Comparison of ENCODE assay signal across 15 mouse cellular contexts in the genomic region with DNA sequence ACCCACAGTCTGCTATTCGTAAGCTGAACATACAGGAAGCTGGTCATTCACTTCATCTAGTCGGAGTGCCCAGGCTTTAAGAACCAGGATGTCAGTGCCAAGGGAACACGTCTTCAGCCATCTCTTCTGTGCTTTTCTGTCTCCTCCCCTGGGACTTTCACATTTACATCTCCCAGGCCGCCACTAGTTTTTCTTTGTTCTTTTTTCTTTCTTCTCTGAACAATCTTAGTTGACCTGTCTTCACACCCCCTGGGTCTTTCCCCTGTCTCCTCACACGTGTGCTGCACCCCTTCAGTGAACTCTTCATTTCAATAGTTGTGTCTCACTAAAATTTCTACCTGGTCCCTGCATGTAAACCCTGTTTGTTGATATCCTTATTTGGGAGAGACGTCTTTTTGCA.
DNase-seq lines count a peak whose midpoint lies in the region; TF ChIP-seq lines count a peak whose summit lies in the region.
"Had no signal": no experiment of that assay in that cellular context is flagged by ENCODE, and none has a peak within 500 bp of the region (broad histone marks: within the 10 kb centered on the region; RNA-seq: fewer than 3 reads in every experiment).

No protein-coding gene starts in this region.

- DNase-seq in CH12.LX (ENCODE audit: extremely low read depth) = peak; percentile 68
- no peak for DNase-seq in embryo, embryonic 10 days (ENCODE audit: low spot score)
- DNase-seq: adrenal gland, adult 2 months; adrenal gland, adult 8-10 months; adrenal gland, postnatal 10 days; adrenal gland, postnatal 14 days; adrenal gland, postnatal 25 days; adrenal gland, postnatal 36 days; B cell, adult 2 months; cerebellum, adult 11 months; cerebellum, adult 11-12 months; cerebellum, adult 18-20 months; cerebellum, adult 2 months; cerebellum, adult 8-10 months had no signal

- TF ChIP-seq RAD21 in CH12.LX (IDR thresholded peaks at IDR 0.05; ENCODE audit: low read depth, low read length) = no peak

- no peak overlapping the region for H3K4me3 ChIP-seq in CH12.LX (replicated peaks in 1 of 3; ENCODE audit: low read depth in 2 of 3, low read length in 2 of 3, poor library complexity in 1 of 3)

- no peak overlapping the region for H3K27ac ChIP-seq in CH12.LX (ENCODE audit: insufficient read depth, low read depth)

- no peaks in the 10 kb centered on the region for H3K79me2 ChIP-seq in CH12.LX (replicated peaks; ENCODE audit: control insufficient read depth, extremely low read depth, insufficient read depth, poor library complexity, severe bottlenecking)

- no peaks in the 10 kb centered on the region for H3K36me3 ChIP-seq in CH12.LX (replicated peaks in 1 of 2; ENCODE audit: control insufficient read depth in 1 of 2, insufficient read depth in 1 of 2, low read length in 1 of 2)
- H3K36me3 ChIP-seq: G1E had no signal

- peak overlapping the region; percentile 44 for H3K4me2 ChIP-seq in CH12.LX (ENCODE audit: insufficient read depth, low read depth, poor library complexity, severe bottlenecking)

- no peaks in the 10 kb centered on the region for H3K27me3 ChIP-seq in CH12.LX (replicated peaks)

- H3K9ac ChIP-seq in CH12.LX (ENCODE audit: insufficient read depth, low read depth) = no peak overlapping the region

- H3K9me3 ChIP-seq in CH12.LX (replicated peaks; ENCODE audit: low read length) = no peaks in the 10 kb centered on the region
- H3K9me3 ChIP-seq: G1E had no signal

- H3K4me1 ChIP-seq in CH12.LX (ENCODE audit: control insufficient read depth in 1 of 2, insufficient read depth in 2 of 2) = peaks cover 9 to 26% of the 10 kb centered on the region in 2 experiments; a peak in 3 of 4 replicates

- TF ChIP-seq EP300 in CH12.LX (IDR thresholded peaks at IDR 0.05; ENCODE audit: low read length) = peak; percentile 65

- dilution Hi-C loops in CH12.LX (cut with MboI; ENCODE audit: extremely low pct_ligation_motif_present, extremely low pct_unique_long_range_greater_than_20kb, low sequenced_read_pairs) = no loop called here

- no peak for TF ChIP-seq CTCF in CH12.LX (conservative IDR thresholded peaks at IDR 0.05 in 1 of 2, IDR thresholded peaks at IDR 0.05 in 1 of 2; ENCODE audit: low read depth in 2 of 2, low read length in 2 of 2)

- TF ChIP-seq POLR2A in CH12.LX (IDR thresholded peaks at IDR 0.05; ENCODE audit: low read depth, low read length) = no peak

- in situ Hi-C loops in CH12.LX (cut with MboI; ENCODE audit: low pct_ligation_motif_present, low pct_unique_long_range_greater_than_20kb, low sequenced_read_pairs) = no loop called here

TF ChIP-seq in CH12.LX, 34 proteins besides CTCF, POLR2A, EP300 and RAD21:
- TF ChIP-seq USF1 (IDR thresholded peaks at IDR 0.05; ENCODE audit: low read depth, low read length) = no peak
- 0 out of 2 replicates have a peak, but pooled peaks have one; percentile 28 for TF ChIP-seq KAT2A (IDR thresholded peaks at IDR 0.05; ENCODE audit: insufficient replicate concordance, low read length)
- no peak for TF ChIP-seq PAX5 (IDR thresholded peaks at IDR 0.05; ENCODE audit: low read length)
- TF ChIP-seq MXI1 (IDR thresholded peaks at IDR 0.05; ENCODE audit: low read depth, low read length) = peak; percentile 49; the same call in 1 of the 2 replicates
- no peak for TF ChIP-seq JUN (IDR thresholded peaks at IDR 0.05; ENCODE audit: insufficient read depth, low read depth, low read length)
- TF ChIP-seq MAX (IDR thresholded peaks at IDR 0.05; ENCODE audit: low read length) = peak; percentile 82
- no peak for TF ChIP-seq USF2 (conservative IDR thresholded peaks at IDR 0.05; ENCODE audit: low read depth, low read length)
- TF ChIP-seq RCOR1 (conservative IDR thresholded peaks at IDR 0.05; ENCODE audit: low read depth, low read length) = peak; percentile 41; the same call in 1 of the 2 replicates
- TF ChIP-seq TCF12 (IDR thresholded peaks at IDR 0.05; ENCODE audit: low read depth, low read length) = 0 out of 2 replicates have a peak, but pooled peaks have one; percentile 34
- no peak for TF ChIP-seq GABPA (IDR thresholded peaks at IDR 0.05; ENCODE audit: insufficient replicate concordance, low read depth, low read length)
- no peak for TF ChIP-seq NELFE (IDR thresholded peaks at IDR 0.05; ENCODE audit: low read depth, low read length)
- TF ChIP-seq IRF4 (IDR thresholded peaks at IDR 0.05; ENCODE audit: low read depth, low read length) = peak; percentile 66
- no peak for TF ChIP-seq SIN3A (IDR thresholded peaks at IDR 0.05; ENCODE audit: low read length)
- TF ChIP-seq ELF1 (IDR thresholded peaks at IDR 0.05; ENCODE audit: low read depth, low read length) = no peak
- TF ChIP-seq POLR2AphosphoS2 (IDR thresholded peaks at IDR 0.05; ENCODE audit: low read depth, low read length) = no peak
- TF ChIP-seq ZC3H11A (IDR thresholded peaks at IDR 0.05; ENCODE audit: low read depth, low read length) = no peak
- TF ChIP-seq JUND (conservative IDR thresholded peaks at IDR 0.05; ENCODE audit: low read depth, low read length) = no peak
- TF ChIP-seq E2F4 (IDR thresholded peaks at IDR 0.05; ENCODE audit: insufficient replicate concordance, low read depth, low read length) = no peak
- TF ChIP-seq CHD2 (IDR thresholded peaks at IDR 0.05; ENCODE audit: low read length) = 0 out of 2 replicates have a peak, but pooled peaks have one; percentile 18
- 0 out of 2 replicates have a peak, but pooled peaks have one; percentile 60 for TF ChIP-seq MAZ (IDR thresholded peaks at IDR 0.05; ENCODE audit: low read depth, low read length)
- TF ChIP-seq ETS1 (conservative IDR thresholded peaks at IDR 0.05; ENCODE audit: low read depth, low read length) = peak; percentile 66; the same call in 1 of the 2 replicates
- TF ChIP-seq UBTF (IDR thresholded peaks at IDR 0.05; ENCODE audit: low read depth, low read length) = no peak
- no peak for TF ChIP-seq ZMIZ1 (IDR thresholded peaks at IDR 0.05; ENCODE audit: low read depth, low read length)
- peak; percentile 44; the same call in 1 of the 2 replicates for TF ChIP-seq MEF2A (IDR thresholded peaks at IDR 0.05; ENCODE audit: borderline replicate concordance, low read depth, low read length)
- TF ChIP-seq MYC (IDR thresholded peaks at IDR 0.05; ENCODE audit: low read depth, low read length) = 0 out of 2 replicates have a peak, but pooled peaks have one; percentile 59
- peak; percentile 96 for TF ChIP-seq BHLHE40 (IDR thresholded peaks at IDR 0.05; ENCODE audit: low read depth, low read length)
- TF ChIP-seq CHD1 (IDR thresholded peaks at IDR 0.05; ENCODE audit: low read depth, low read length) = no peak
- no peak for TF ChIP-seq NRF1 (IDR thresholded peaks at IDR 0.05; ENCODE audit: low read depth, low read length)
- no peak for TF ChIP-seq HCFC1 (IDR thresholded peaks at IDR 0.05; ENCODE audit: low read depth, low read length)
- TF ChIP-seq ZNF384 (IDR thresholded peaks at IDR 0.05; ENCODE audit: low read depth, low read length) = peak; percentile 62
- TF ChIP-seq TBP (conservative IDR thresholded peaks at IDR 0.05; ENCODE audit: low read depth, low read length) = no peak
- no peak for TF ChIP-seq ZKSCAN1 (IDR thresholded peaks at IDR 0.05; ENCODE audit: borderline replicate concordance, low read depth, low read length)
- TF ChIP-seq SMC3 (IDR thresholded peaks at IDR 0.05; ENCODE audit: low read depth, low read length) = no peak
TF ChIP-seq in CH12.LX: peak in this region for 13.
